Mouse (Mus musculus): ENCODE data around the gene 9230102O04Rik. TPM values are rescaled to one million over a fixed set of nuclear protein-coding genes. Genes with fewer than 3 reads are reported as not detected.

Gene 9230102O04Rik
- total and polyA plus RNA-seq, 3 experiments = 0.17 TPM; not detected in 2

DNA sequence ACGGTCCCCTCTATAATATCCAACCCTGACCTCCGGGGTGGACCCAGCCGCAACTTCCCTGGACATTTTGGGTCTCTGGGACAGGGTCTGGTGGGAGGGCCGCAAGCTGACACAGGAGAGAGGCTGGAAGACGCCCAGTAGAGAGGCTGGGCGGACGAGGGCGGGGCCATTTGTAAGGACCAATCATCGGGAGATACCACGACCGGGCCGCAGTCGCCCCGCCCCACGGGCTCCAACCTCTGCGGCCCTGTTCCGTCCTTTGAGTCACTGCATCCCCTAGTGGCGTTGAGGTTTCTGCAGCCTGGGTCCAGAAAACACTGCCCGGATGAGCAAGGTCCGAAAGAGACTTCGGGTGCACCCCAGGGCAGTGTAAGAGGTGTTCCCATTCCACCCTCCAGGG is 9.8 kb downstream of the 9230102O04Rik start (continued):
- TF ChIP-seq TCF12 (IDR thresholded peaks at IDR 0.05; ENCODE audit: low read depth, low read length) = 0 out of 2 replicates have a peak, but pooled peaks have one; percentile 40
- no peak for TF ChIP-seq ZNF384 (IDR thresholded peaks at IDR 0.05; ENCODE audit: low read depth, low read length)

DNA sequence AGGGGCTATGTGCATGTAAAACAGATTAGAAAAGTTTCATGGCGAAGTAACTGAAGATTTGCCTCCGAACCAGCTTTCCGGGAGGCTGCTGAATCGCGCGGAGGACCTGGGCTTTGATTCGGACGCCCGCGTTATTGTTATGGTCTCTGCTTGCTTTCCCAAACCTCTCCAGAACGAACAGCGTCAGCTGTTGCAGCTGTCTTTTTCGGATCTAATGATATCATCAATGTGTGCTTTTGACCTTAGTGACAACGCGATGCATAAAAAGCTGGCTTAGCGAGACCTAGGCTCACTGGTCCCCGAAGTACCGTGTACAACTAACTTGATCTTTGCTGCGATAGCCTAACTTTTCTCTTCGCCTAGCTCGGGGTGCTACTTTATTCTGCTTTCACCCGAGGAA is 10.2 kb downstream of the 9230102O04Rik start:
- dilution Hi-C loops (cut with MboI; ENCODE audit: extremely low pct_ligation_motif_present, extremely low pct_unique_long_range_greater_than_20kb, low sequenced_read_pairs) (no loop called here), in situ Hi-C loops (cut with MboI; ENCODE audit: low pct_ligation_motif_present, low pct_unique_long_range_greater_than_20kb, low sequenced_read_pairs) (loop anchor here (25.0 kb wide), 1 partner anchor 417 kb away; no protein-coding TSS in a partner anchor)
- peak overlapping the region; percentile 84 for H3K9ac ChIP-seq (ENCODE audit: insufficient read depth, low read depth)
- TF ChIP-seq GABPA (IDR thresholded peaks at IDR 0.05; ENCODE audit: insufficient replicate concordance, low read depth, low read length) = no peak
- no peak for TF ChIP-seq EP300 (IDR thresholded peaks at IDR 0.05; ENCODE audit: low read length)
- TF ChIP-seq SIN3A (IDR thresholded peaks at IDR 0.05; ENCODE audit: low read length) = peak; percentile 30; the same call in 1 of the 2 replicates
- TF ChIP-seq TBP (conservative IDR thresholded peaks at IDR 0.05; ENCODE audit: low read depth, low read length) = no peak
- TF ChIP-seq KAT2A (IDR thresholded peaks at IDR 0.05; ENCODE audit: insufficient replicate concordance, low read length) = no peak
- peak overlapping the region; percentile 52 to 69 (median 60) for H3K4me3 ChIP-seq (replicated peaks in 1 of 3; ENCODE audit: low read depth in 2 of 3, low read length in 2 of 3, poor library complexity in 1 of 3)
- peaks cover 3% of the 10 kb centered on the region for H3K9me3 ChIP-seq (replicated peaks; ENCODE audit: low read length)
- 0 out of 4 replicates have a peak, but pooled peaks cover 0 to 2% of the 10 kb centered on the region in 2 experiments for H3K4me1 ChIP-seq (ENCODE audit: control insufficient read depth in 1 of 2, insufficient read depth in 2 of 2)
- peak overlapping the region; percentile 27; the same call in 1 of the 2 replicates for H3K27ac ChIP-seq (ENCODE audit: insufficient read depth, low read depth)
- peak overlapping the region; percentile 80 for H3K4me2 ChIP-seq (ENCODE audit: insufficient read depth, low read depth, poor library complexity, severe bottlenecking)
- no peaks in the 10 kb centered on the region for H3K27me3 ChIP-seq (replicated peaks)
- H3K36me3 ChIP-seq (replicated peaks in 1 of 2; ENCODE audit: control insufficient read depth in 1 of 2, insufficient read depth in 1 of 2, low read length in 1 of 2) = peaks cover 0 to 3% of the 10 kb centered on the region in 2 experiments
- DNase-seq (ENCODE audit: extremely low read depth) = no peak
- no peaks in the 10 kb centered on the region for H3K79me2 ChIP-seq (replicated peaks; ENCODE audit: control insufficient read depth, extremely low read depth, insufficient read depth, poor library complexity, severe bottlenecking)

DNA sequence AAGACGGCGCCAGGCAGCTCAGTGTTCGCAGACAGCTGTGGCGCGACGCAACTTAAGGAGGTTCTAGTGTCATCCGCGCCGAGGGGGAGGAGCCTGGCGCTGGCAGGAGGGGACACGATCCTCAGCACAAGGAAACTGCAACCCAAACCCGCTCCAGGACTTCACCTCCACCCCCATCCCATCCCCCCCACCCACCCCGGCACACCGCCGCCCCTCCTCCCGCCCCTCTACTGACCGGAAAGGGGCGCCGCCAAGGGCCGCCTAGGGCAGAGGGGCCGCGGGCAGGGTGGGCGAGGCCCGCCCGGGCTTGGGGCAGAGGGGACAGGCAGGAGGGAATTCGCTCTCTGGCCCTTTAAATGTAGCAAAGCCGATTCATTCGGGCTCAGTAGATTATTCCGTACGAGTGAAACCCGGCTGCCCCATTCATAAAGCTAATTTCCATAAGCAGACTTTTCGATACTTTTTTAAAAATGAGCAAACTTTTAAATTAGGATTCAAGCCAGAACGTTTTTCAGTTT is 10.7 kb downstream of the 9230102O04Rik start:
- dilution Hi-C loops (cut with MboI; ENCODE audit: extremely low pct_ligation_motif_present, extremely low pct_unique_long_range_greater_than_20kb, low sequenced_read_pairs) (no loop called here), in situ Hi-C loops (cut with MboI; ENCODE audit: low pct_ligation_motif_present, low pct_unique_long_range_greater_than_20kb, low sequenced_read_pairs) (loop anchor here (25.0 kb wide), 1 partner anchor 416 kb away; no protein-coding TSS in a partner anchor)
- H3K4me3 ChIP-seq (replicated peaks in 1 of 3; ENCODE audit: low read depth in 2 of 3, low read length in 2 of 3, poor library complexity in 1 of 3) = peak overlapping the region; percentile 52 to 69 (median 60)
- no peak overlapping the region for H3K27ac ChIP-seq (ENCODE audit: insufficient read depth, low read depth)
- peak; percentile 69 for DNase-seq (ENCODE audit: extremely low read depth)
- TF ChIP-seq MAZ (IDR thresholded peaks at IDR 0.05; ENCODE audit: low read depth, low read length) (0 out of 2 replicates have a peak, but pooled peaks have one; percentile 42), MXI1 (IDR thresholded peaks at IDR 0.05; ENCODE audit: low read depth, low read length) (peak; percentile 70), CHD1 (IDR thresholded peaks at IDR 0.05; ENCODE audit: low read depth, low read length) (no peak), MAX (IDR thresholded peaks at IDR 0.05; ENCODE audit: low read length) (peak; percentile 35; the same call in 1 of the 2 replicates), SIN3A (IDR thresholded peaks at IDR 0.05; ENCODE audit: low read length) (peak; percentile 49), RAD21 (IDR thresholded peaks at IDR 0.05; ENCODE audit: low read depth, low read length) (no peak), CHD2 (IDR thresholded peaks at IDR 0.05; ENCODE audit: low read length) (0 out of 2 replicates have a peak, but pooled peaks have one; percentile 11), TBP (conservative IDR thresholded peaks at IDR 0.05; ENCODE audit: low read depth, low read length) (no peak), UBTF (IDR thresholded peaks at IDR 0.05; ENCODE audit: low read depth, low read length) (peak; percentile 40; the same call in 1 of the 2 replicates), IRF4 (IDR thresholded peaks at IDR 0.05; ENCODE audit: low read depth, low read length) (0 out of 2 replicates have a peak, but pooled peaks have one; percentile 9), JUND (conservative IDR thresholded peaks at IDR 0.05; ENCODE audit: low read depth, low read length) (no peak)
- H3K27me3 ChIP-seq (replicated peaks) = no peaks in the 10 kb centered on the region
- 0 out of 4 replicates have a peak, but pooled peaks cover 0 to 2% of the 10 kb centered on the region in 2 experiments for H3K4me1 ChIP-seq (ENCODE audit: control insufficient read depth in 1 of 2, insufficient read depth in 2 of 2)
- peaks cover 0 to 3% of the 10 kb centered on the region in 2 experiments for H3K36me3 ChIP-seq (replicated peaks in 1 of 2; ENCODE audit: control insufficient read depth in 1 of 2, insufficient read depth in 1 of 2, low read length in 1 of 2)
- H3K4me2 ChIP-seq (ENCODE audit: insufficient read depth, low read depth, poor library complexity, severe bottlenecking) = peak overlapping the region; percentile 80
- peak overlapping the region; percentile 84 for H3K9ac ChIP-seq (ENCODE audit: insufficient read depth, low read depth)
- no peaks in the 10 kb centered on the region for H3K79me2 ChIP-seq (replicated peaks; ENCODE audit: control insufficient read depth, extremely low read depth, insufficient read depth, poor library complexity, severe bottlenecking)
- peaks cover 3% of the 10 kb centered on the region for H3K9me3 ChIP-seq (replicated peaks; ENCODE audit: low read length)
